Mouse (Mus musculus): ENCODE measurements at regions not wholly inside any gene's neighbourhood (a gene's known extent, or its start where the extent isn't known, plus 50 kb on each side); places are given as distances from the start of the nearest gene placed in this dataset.

DNA sequence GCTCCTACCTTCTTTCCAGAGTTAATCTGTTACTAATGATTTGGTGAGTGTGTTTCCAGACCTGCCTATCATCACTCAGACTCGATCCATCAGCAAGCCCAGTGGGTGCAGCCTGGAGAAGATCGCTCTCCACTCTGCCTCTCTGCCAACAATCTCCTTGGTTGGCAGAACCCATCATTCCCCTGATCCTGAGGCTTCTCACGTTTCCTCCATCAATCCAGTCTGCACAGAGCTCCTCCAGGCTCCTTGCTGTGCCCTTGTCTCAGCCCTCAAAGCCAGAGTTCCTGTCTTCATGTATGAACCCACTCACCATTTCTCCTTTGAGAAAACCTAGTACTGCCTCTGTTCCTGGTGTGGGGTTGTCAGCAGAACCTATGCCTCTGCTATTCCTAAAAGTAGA is 155.5 kb downstream of the Thbs2 start:
- no peak for TF ChIP-seq CTCF (IDR thresholded peaks at IDR 0.05; ENCODE audit: low read depth, low read length)
- no peak for TF ChIP-seq POLR2A (IDR thresholded peaks at IDR 0.05; ENCODE audit: insufficient read depth, low read length)
- TF ChIP-seq EP300 (IDR thresholded peaks at IDR 0.05; ENCODE audit: insufficient read depth, low read depth, low read length), result no peak
- Histone ChIP-seq H3K4me1 (ENCODE audit: control insufficient read depth, insufficient read depth, low read length) (peaks cover 3% of the 10 kb centered on the region), H3K4me3 (ENCODE audit: low read depth, low read length) (no peak overlapping the region), H3K36me3 (ENCODE audit: control insufficient read depth, insufficient read depth, low read length, poor library complexity, severe bottlenecking) (no peaks in the 10 kb centered on the region), H3K9ac (ENCODE audit: low read depth, poor library complexity, severe bottlenecking) (no peak overlapping the region), H3K27ac (ENCODE audit: insufficient read depth, low read length) (no peak overlapping the region), H3K9me3 (replicated peaks; ENCODE audit: control insufficient read depth, insufficient read depth, low read length, poor library complexity, severe bottlenecking) (no peaks in the 10 kb centered on the region), H3K27me3 (ENCODE audit: control insufficient read depth, insufficient read depth, low read length, poor library complexity, severe bottlenecking) (no peaks in the 10 kb centered on the region)

DNA sequence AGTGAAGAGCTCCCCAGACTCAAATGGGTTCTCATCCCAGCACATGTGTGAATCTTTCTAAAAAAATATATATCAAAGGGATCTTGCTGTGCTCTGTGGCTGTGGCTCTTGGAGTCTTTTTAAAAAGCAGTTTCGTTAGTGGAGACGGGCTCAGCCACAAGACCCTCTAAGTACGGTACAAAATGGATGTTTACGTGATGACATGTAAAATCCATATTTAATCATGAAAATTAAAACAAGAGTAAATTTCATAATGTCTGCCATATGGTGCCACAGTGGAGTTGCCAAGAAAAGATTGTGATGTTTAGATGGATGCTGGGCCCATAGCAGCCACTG is 161.1 kb downstream of the Thbs2 start:
- Histone ChIP-seq H3K4me1 (ENCODE audit: control insufficient read depth, insufficient read depth, low read length) (no peaks in the 10 kb centered on the region), H3K27ac (ENCODE audit: insufficient read depth, low read length) (no peak overlapping the region), H3K4me3 (ENCODE audit: low read depth, low read length) (no peak overlapping the region), H3K36me3 (ENCODE audit: control insufficient read depth, insufficient read depth, low read length, poor library complexity, severe bottlenecking) (no peaks in the 10 kb centered on the region), H3K9me3 (replicated peaks; ENCODE audit: control insufficient read depth, insufficient read depth, low read length, poor library complexity, severe bottlenecking) (no peaks in the 10 kb centered on the region), H3K9ac (ENCODE audit: low read depth, poor library complexity, severe bottlenecking) (no peak overlapping the region), H3K27me3 (ENCODE audit: control insufficient read depth, insufficient read depth, low read length, poor library complexity, severe bottlenecking) (no peaks in the 10 kb centered on the region)
- no peak for TF ChIP-seq POLR2A (IDR thresholded peaks at IDR 0.05; ENCODE audit: insufficient read depth, low read length)
- no peak for TF ChIP-seq CTCF (IDR thresholded peaks at IDR 0.05; ENCODE audit: low read depth, low read length)
- no peak for TF ChIP-seq EP300 (IDR thresholded peaks at IDR 0.05; ENCODE audit: insufficient read depth, low read depth, low read length)

DNA sequence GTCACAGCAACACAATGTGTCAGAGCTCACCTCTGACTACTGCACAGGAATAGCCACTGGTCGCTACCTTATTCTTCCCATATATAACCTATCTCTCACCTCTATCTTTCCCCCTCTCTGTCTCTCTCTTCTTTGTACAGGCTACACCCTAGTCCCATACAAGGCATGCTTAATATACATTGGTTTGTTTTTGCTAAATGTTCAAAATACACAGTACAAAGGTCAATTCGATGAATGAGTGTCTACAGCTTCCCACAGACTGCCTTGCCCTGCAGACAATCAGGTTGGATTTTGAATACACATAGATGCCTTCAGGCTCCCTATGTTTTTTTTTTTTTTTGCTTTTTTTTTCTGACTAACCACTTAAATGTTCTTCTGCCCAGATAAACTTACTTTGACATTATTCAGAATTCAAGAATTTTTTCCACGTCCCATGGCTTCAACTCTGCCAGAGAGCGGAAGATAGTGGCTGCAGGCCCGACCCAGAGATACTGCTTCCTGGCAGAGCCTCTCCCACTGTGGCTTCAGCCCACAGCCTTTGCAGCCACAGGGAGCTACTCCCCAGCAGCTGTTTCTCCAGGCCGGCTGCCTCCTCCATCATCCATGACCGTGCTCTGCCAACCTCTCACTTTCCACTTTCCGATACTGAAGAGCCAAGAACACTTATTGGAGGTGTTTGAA is 161.6 kb downstream of the Thbs2 start:
- no peaks in the 10 kb centered on the region for H3K36me3 ChIP-seq (ENCODE audit: control insufficient read depth, insufficient read depth, low read length, poor library complexity, severe bottlenecking)

DNA sequence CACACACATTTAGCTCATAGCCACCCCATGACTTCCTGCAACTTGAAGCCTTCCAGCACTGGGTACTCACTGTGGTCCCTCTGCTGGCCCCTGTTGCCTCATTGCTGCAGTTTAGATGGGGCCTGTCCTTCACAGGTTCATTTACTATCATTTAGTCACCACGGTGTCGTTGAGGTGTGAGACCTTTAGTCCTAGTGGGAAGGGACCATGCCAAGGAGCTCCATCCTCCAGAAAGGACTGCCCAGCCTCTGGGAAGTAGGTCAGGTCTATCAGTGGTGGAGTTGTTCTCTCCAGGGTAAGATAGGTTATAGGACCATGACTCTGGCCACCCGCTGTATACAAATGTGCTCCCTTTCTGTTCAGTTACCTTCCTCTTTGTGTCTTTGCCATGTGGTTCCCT is 162.2 kb downstream of the Thbs2 start:
- Histone ChIP-seq H3K4me1 (ENCODE audit: control insufficient read depth, insufficient read depth, low read length) (no peaks in the 10 kb centered on the region), H3K9me3 (replicated peaks; ENCODE audit: control insufficient read depth, insufficient read depth, low read length, poor library complexity, severe bottlenecking) (no peaks in the 10 kb centered on the region), H3K4me3 (ENCODE audit: low read depth, low read length) (no peak overlapping the region), H3K27ac (ENCODE audit: insufficient read depth, low read length) (no peak overlapping the region), H3K9ac (ENCODE audit: low read depth, poor library complexity, severe bottlenecking) (no peak overlapping the region), H3K36me3 (ENCODE audit: control insufficient read depth, insufficient read depth, low read length, poor library complexity, severe bottlenecking) (no peaks in the 10 kb centered on the region), H3K27me3 (ENCODE audit: control insufficient read depth, insufficient read depth, low read length, poor library complexity, severe bottlenecking) (no peaks in the 10 kb centered on the region)
- no peak for TF ChIP-seq CTCF (IDR thresholded peaks at IDR 0.05; ENCODE audit: low read depth, low read length)
- TF ChIP-seq POLR2A (IDR thresholded peaks at IDR 0.05; ENCODE audit: insufficient read depth, low read length), result no peak
- TF ChIP-seq EP300 (IDR thresholded peaks at IDR 0.05; ENCODE audit: insufficient read depth, low read depth, low read length), result no peak

More for the DNA sequence above, 161.6 kb downstream of the Thbs2 start:
- Histone ChIP-seq H3K9me3 (replicated peaks; ENCODE audit: control insufficient read depth, insufficient read depth, low read length, poor library complexity, severe bottlenecking) (no peaks in the 10 kb centered on the region), H3K4me3 (ENCODE audit: low read depth, low read length) (no peak overlapping the region), H3K9ac (ENCODE audit: low read depth, poor library complexity, severe bottlenecking) (no peak overlapping the region), H3K4me1 (ENCODE audit: control insufficient read depth, insufficient read depth, low read length) (no peaks in the 10 kb centered on the region), H3K27me3 (ENCODE audit: control insufficient read depth, insufficient read depth, low read length, poor library complexity, severe bottlenecking) (no peaks in the 10 kb centered on the region), H3K27ac (ENCODE audit: insufficient read depth, low read length) (no peak overlapping the region)
- TF ChIP-seq EP300 (IDR thresholded peaks at IDR 0.05; ENCODE audit: insufficient read depth, low read depth, low read length), result no peak
- no peak for TF ChIP-seq CTCF (IDR thresholded peaks at IDR 0.05; ENCODE audit: low read depth, low read length)

GRCm38 (mm10) chr17:14527691-14528090 is 166.3 kb downstream of the Thbs2 start:
- Histone ChIP-seq H3K9me3 (replicated peaks; ENCODE audit: control insufficient read depth, insufficient read depth, low read length, poor library complexity, severe bottlenecking) (no peaks in the 10 kb centered on the region), H3K4me1 (ENCODE audit: control insufficient read depth, insufficient read depth, low read length) (no peaks in the 10 kb centered on the region), H3K36me3 (ENCODE audit: control insufficient read depth, insufficient read depth, low read length, poor library complexity, severe bottlenecking) (no peaks in the 10 kb centered on the region), H3K9ac (ENCODE audit: low read depth, poor library complexity, severe bottlenecking) (no peak overlapping the region), H3K27ac (ENCODE audit: insufficient read depth, low read length) (no peak overlapping the region), H3K27me3 (ENCODE audit: control insufficient read depth, insufficient read depth, low read length, poor library complexity, severe bottlenecking) (no peaks in the 10 kb centered on the region), H3K4me3 (ENCODE audit: low read depth, low read length) (no peak overlapping the region)
- no peak for TF ChIP-seq CTCF (IDR thresholded peaks at IDR 0.05; ENCODE audit: low read depth, low read length)
- no peak for TF ChIP-seq POLR2A (IDR thresholded peaks at IDR 0.05; ENCODE audit: insufficient read depth, low read length)
- no peak for TF ChIP-seq EP300 (IDR thresholded peaks at IDR 0.05; ENCODE audit: insufficient read depth, low read depth, low read length)

DNA sequence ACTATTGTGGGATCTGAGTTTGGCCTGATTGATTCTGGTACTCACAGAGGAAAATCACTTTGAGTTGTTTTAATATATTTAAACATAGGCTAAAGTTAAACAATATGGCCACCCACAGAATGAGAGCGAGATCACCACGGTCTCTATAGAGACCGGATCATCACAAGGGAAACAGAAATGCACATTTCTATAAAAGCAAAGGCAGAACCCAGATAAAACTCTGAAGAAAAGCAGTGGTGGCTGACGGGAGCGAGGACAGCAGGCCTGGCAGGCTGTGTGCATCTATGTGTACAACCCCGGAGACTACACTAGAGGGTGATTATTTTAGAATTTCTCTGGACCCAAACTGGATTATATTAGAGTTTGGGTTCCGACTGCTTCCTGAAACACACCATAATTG is 168.8 kb downstream of the Thbs2 start:
- Histone ChIP-seq H3K9ac (ENCODE audit: low read depth, poor library complexity, severe bottlenecking) (no peak overlapping the region), H3K27me3 (ENCODE audit: control insufficient read depth, insufficient read depth, low read length, poor library complexity, severe bottlenecking) (no peaks in the 10 kb centered on the region), H3K4me1 (ENCODE audit: control insufficient read depth, insufficient read depth, low read length) (no peaks in the 10 kb centered on the region), H3K27ac (ENCODE audit: insufficient read depth, low read length) (no peak overlapping the region), H3K4me3 (ENCODE audit: low read depth, low read length) (no peak overlapping the region), H3K36me3 (ENCODE audit: control insufficient read depth, insufficient read depth, low read length, poor library complexity, severe bottlenecking) (no peaks in the 10 kb centered on the region), H3K9me3 (replicated peaks; ENCODE audit: control insufficient read depth, insufficient read depth, low read length, poor library complexity, severe bottlenecking) (no peaks in the 10 kb centered on the region)
- TF ChIP-seq CTCF (IDR thresholded peaks at IDR 0.05; ENCODE audit: low read depth, low read length), result no peak
- TF ChIP-seq POLR2A (IDR thresholded peaks at IDR 0.05; ENCODE audit: insufficient read depth, low read length), result no peak
- TF ChIP-seq EP300 (IDR thresholded peaks at IDR 0.05; ENCODE audit: insufficient read depth, low read depth, low read length), result no peak

Data from ES-Bruce4 (cell line).